Mouse (Mus musculus): ENCODE data around the gene Slc43a3. TPM values are rescaled to one million over a fixed set of nuclear protein-coding genes. Genes with fewer than 3 reads are reported as not detected.

The Slc43a3 gene
- total and polyA plus RNA-seq, 3 experiments = 90.6 to 91.5 TPM; not detected in 1

DNA sequence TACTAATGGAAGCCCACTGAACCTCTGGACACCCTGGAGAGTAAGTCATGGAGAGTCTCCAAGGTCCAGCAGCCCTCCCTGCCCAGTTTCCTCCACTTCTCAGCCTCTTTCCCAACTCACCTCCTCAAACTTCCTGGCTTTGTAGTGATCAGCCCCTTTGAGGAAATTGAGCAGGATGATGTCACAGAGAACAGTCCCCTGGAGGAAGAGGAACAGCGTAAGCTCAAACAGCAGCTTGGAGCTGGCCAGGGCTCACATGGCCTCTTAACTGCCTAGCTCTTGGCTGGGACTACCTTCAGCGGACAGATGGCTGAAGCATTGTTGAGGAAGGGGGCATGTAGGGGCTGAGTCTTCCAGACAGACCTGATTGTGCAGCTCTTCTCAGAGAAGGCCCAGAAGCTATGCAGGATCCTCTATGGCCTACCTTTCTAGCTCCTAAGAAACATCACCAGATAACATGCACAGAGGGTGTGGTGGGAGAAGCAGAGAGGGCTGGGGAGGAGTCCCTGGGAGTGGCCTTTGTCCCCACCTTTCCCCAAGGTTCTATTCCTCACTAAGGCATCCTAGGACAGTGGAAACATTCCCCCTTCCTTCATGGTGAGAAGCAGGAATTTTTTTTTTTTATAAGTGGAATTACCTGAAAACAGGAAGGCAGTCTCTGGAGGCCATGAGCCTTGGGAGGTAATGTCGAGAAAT lies 63.3 kb downstream of the Slc43a3 start:
- no peak for DNase-seq (ENCODE audit: low read depth, low spot score)
- no peaks in the 10 kb centered on the region for H3K36me3 ChIP-seq (ENCODE audit: control insufficient read depth in 1 of 2, insufficient read depth in 2 of 2, low read length in 2 of 2)
- H3K27me3 ChIP-seq (ENCODE audit: control insufficient read depth in 1 of 2, insufficient read depth in 2 of 2, low read length in 2 of 2) = no peaks in the 10 kb centered on the region; a peak in 1 of 4 replicates
- H3K9ac ChIP-seq (ENCODE audit: control insufficient read depth, low read depth, low read length, poor library complexity, severe bottlenecking) = no peak overlapping the region
- TF ChIP-seq USF1 (IDR thresholded peaks at IDR 0.05; ENCODE audit: low read depth, low read length) = no peak
- no peak for TF ChIP-seq SMC3 (IDR thresholded peaks at IDR 0.05; ENCODE audit: low read depth, low read length)
- TF ChIP-seq UBTF (IDR thresholded peaks at IDR 0.05; ENCODE audit: borderline replicate concordance, insufficient read depth, low read depth, low read length) = no peak
- no peak for TF ChIP-seq CTCF (IDR thresholded peaks at IDR 0.05 in 2 of 3, conservative IDR thresholded peaks at IDR 0.05 in 1 of 3; ENCODE audit: control insufficient read depth in 1 of 3, insufficient read depth in 1 of 3, low read depth in 2 of 3, low read length in 3 of 3, poor library complexity in 1 of 3, severe bottlenecking in 1 of 3)
- no peak for TF ChIP-seq NELFE (IDR thresholded peaks at IDR 0.05; ENCODE audit: low read depth, low read length)
- no peak for TF ChIP-seq MAFK (IDR thresholded peaks at IDR 0.05; ENCODE audit: borderline replicate concordance, low read depth, low read length)
- TF ChIP-seq TAL1 (IDR thresholded peaks at IDR 0.05; ENCODE audit: low read length) = no peak
- no peak for TF ChIP-seq KAT2A (conservative IDR thresholded peaks at IDR 0.05; ENCODE audit: low read depth, low read length)
- TF ChIP-seq ZMIZ1 (IDR thresholded peaks at IDR 0.05; ENCODE audit: low read depth, low read length) = no peak
- no peak for TF ChIP-seq CHD1 (IDR thresholded peaks at IDR 0.05; ENCODE audit: low read depth, low read length)
- H3K4me3 ChIP-seq (ENCODE audit: control insufficient read depth in 1 of 2, insufficient read depth in 1 of 2, low read depth in 2 of 2, low read length in 2 of 2) = no peak overlapping the region
- peaks cover 0 to 10% of the 10 kb centered on the region in 2 experiments; a peak in 3 of 4 replicates for H3K4me1 ChIP-seq (ENCODE audit: control insufficient read depth in 1 of 2, insufficient read depth in 2 of 2, low read length in 2 of 2)
- no peaks in the 10 kb centered on the region for H3K79me2 ChIP-seq (ENCODE audit: control insufficient read depth, insufficient read depth, low read length, poor library complexity)
- H3K9me3 ChIP-seq (replicated peaks; ENCODE audit: insufficient read depth, low read length) = no peaks in the 10 kb centered on the region
- no peak overlapping the region for H3K27ac ChIP-seq (ENCODE audit: control insufficient read depth, low read depth, low read length)

DNA sequence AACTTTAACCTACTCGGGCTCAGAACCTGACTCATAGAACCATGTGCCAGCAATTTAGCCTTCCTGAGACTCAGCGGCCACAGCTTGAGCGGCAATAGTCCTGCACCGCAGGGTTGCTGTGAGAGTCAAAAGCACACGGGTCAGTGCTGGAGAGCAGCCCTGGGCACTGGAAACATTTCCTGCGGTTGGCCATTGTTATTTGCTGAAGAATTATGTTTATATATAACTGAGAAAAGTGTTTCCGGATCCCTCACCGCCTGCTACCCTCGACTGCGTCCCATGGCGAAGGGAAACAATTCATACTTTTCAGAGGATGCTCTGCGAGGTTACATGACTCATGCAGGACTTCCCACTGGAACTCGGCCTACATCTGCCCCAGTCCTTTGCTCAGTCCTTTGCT lies 65.1 kb downstream of the Slc43a3 start:
- Histone ChIP-seq H3K9me3 (replicated peaks; ENCODE audit: insufficient read depth, low read length) (no peaks in the 10 kb centered on the region), H3K36me3 (ENCODE audit: control insufficient read depth in 1 of 2, insufficient read depth in 2 of 2, low read length in 2 of 2) (no peaks in the 10 kb centered on the region), H3K27me3 (ENCODE audit: control insufficient read depth in 1 of 2, insufficient read depth in 2 of 2, low read length in 2 of 2) (no peaks in the 10 kb centered on the region), H3K4me1 (ENCODE audit: control insufficient read depth in 1 of 2, insufficient read depth in 2 of 2, low read length in 2 of 2) (peaks cover 0 to 10% of the 10 kb centered on the region in 2 experiments; a peak in 3 of 4 replicates), H3K4me3 (ENCODE audit: control insufficient read depth in 1 of 2, insufficient read depth in 1 of 2, low read depth in 2 of 2, low read length in 2 of 2) (no peak overlapping the region), H3K27ac (ENCODE audit: control insufficient read depth, low read depth, low read length) (no peak overlapping the region), H3K79me2 (ENCODE audit: control insufficient read depth, insufficient read depth, low read length, poor library complexity) (no peaks in the 10 kb centered on the region), H3K9ac (ENCODE audit: control insufficient read depth, low read depth, low read length, poor library complexity, severe bottlenecking) (no peak overlapping the region)
- no peak for DNase-seq (ENCODE audit: low read depth, low spot score)
- no peak for TF ChIP-seq TCF12 (IDR thresholded peaks at IDR 0.05; ENCODE audit: low read depth, low read length)
- TF ChIP-seq NELFE (IDR thresholded peaks at IDR 0.05; ENCODE audit: low read depth, low read length) = no peak
- no peak for TF ChIP-seq TAL1 (IDR thresholded peaks at IDR 0.05; ENCODE audit: low read length)
- no peak for TF ChIP-seq MEF2A (IDR thresholded peaks at IDR 0.05; ENCODE audit: extremely low read depth, insufficient replicate concordance, low read depth, low read length, poor library complexity, severe bottlenecking)
- TF ChIP-seq MYC (IDR thresholded peaks at IDR 0.05; ENCODE audit: low read depth, low read length) = no peak
- no peak for TF ChIP-seq MXI1 (IDR thresholded peaks at IDR 0.05; ENCODE audit: low read depth, low read length)
- TF ChIP-seq RCOR1 (IDR thresholded peaks at IDR 0.05; ENCODE audit: low read depth, low read length) = no peak
- TF ChIP-seq RAD21 (IDR thresholded peaks at IDR 0.05; ENCODE audit: low read depth, low read length) = no peak
- no peak for TF ChIP-seq GABPA (IDR thresholded peaks at IDR 0.05; ENCODE audit: low read depth, low read length)
- no peak for TF ChIP-seq ETS1 (IDR thresholded peaks at IDR 0.05; ENCODE audit: low read depth, low read length)
- TF ChIP-seq USF2 (IDR thresholded peaks at IDR 0.05; ENCODE audit: borderline replicate concordance in 1 of 2, insufficient read depth in 1 of 2, low read depth in 1 of 2, low read length in 2 of 2) = no peak
- no peak for TF ChIP-seq NRF1 (IDR thresholded peaks at IDR 0.05; ENCODE audit: insufficient read depth, low read depth, low read length, poor library complexity, severe bottlenecking)
- no peak for TF ChIP-seq BHLHE40 (IDR thresholded peaks at IDR 0.05; ENCODE audit: borderline replicate concordance, low read depth, low read length)
- TF ChIP-seq ZMIZ1 (IDR thresholded peaks at IDR 0.05; ENCODE audit: low read depth, low read length) = no peak
- no peak for TF ChIP-seq ZKSCAN1 (IDR thresholded peaks at IDR 0.05; ENCODE audit: low read depth, low read length)
- TF ChIP-seq SIN3A (IDR thresholded peaks at IDR 0.05; ENCODE audit: low read length) = no peak
- TF ChIP-seq JUND (IDR thresholded peaks at IDR 0.05; ENCODE audit: low read depth, low read length) = no peak
- TF ChIP-seq ELF1 (IDR thresholded peaks at IDR 0.05; ENCODE audit: low read depth, low read length) = no peak
- TF ChIP-seq MAZ (IDR thresholded peaks at IDR 0.05; ENCODE audit: low read depth, low read length) = no peak
